Mouse (Mus musculus) skeletal muscle tissue, adult 2 months (tissue): ENCODE measurements at regions not wholly inside any gene's neighbourhood (a gene's known extent, or its start where the extent isn't known, plus 50 kb on each side); places are given as distances from the start of the nearest gene placed in this dataset.
A peak's percentile ranks its signal among the peaks of the same experiment; 100 is the strongest.

Experiments used
- DNase-seq: peaks from one replicate; pipeline ENCODE4 v3.0.0-alpha.2; 2012; ENCODE audit warnings: low read depth, low spot score

- no peak for DNase-seq
These were observed 62.2 kb upstream of the Blcap start for GRCm38 (mm10) chr2:157633286-157633685.

DNA sequence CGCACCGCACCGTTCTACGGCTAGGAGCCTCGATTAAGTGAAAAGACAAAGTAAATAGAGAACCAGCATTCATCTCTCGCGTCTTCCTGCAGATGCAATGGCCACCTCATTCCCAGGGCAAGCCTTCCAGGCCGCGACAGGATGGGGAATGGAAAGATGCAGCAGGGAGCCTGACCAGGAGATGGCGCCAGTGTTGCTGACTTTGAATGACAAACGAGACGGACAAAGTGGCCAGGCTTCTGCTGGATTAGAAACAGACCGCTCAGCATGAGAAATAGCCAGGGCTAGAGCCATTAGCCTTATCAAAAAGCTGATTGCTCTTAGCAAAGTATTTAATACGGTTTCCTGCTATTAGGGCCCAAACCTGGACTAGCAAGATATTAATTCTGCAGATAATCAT lies 64.6 kb upstream of the Blcap start:
- peak; percentile 52 for DNase-seq

GRCm38 (mm10) chr2:157640873-157641272 lies 69.8 kb upstream of the Blcap start:
- DNase-seq = no peak

- DNase-seq = no peak
These were observed 73.4 kb upstream of the Ctnnbl1 start for GRCm38 (mm10) chr2:157663584-157664375.

DNA sequence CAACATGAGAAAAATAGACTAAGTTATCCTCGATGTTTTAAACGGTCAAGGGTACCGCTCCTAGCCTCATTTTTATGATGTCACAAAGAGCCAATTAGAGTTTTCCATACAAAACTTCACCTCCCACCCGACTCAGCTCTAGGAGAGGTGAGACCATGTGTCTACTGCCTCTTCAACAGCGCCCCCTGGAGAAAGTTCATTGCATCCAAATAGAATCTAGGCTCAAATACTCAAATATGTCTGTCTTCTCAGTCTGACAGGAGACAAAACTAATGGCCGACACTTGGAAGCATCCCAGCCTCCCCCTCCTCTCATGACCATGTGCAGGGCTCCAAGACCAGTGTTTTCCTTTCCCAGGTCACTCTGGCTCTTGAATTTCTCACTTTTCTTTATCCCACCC lies 72.7 kb upstream of the Ctnnbl1 start:
- no peak for DNase-seq

DNA sequence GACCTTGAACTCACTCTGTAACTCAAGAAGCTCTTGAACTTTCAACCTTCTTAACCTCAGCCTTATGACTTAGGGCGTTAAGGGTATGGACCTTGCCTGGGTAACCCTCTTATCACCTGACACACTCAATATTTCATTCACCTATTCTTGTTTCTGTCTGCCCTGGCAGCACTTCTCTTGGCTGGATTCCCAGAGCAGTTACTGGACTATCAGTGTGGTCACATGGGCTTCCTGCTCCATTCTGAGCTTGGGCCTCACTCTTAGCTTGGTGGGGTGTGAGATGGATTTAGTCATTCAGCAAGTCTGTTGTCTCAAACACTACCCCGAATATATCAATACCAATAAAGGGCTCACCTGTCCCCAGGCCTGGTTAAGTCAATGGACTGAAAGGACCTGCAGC lies 67.0 kb upstream of the Ctnnbl1 start:
- DNase-seq = no peak

DNA sequence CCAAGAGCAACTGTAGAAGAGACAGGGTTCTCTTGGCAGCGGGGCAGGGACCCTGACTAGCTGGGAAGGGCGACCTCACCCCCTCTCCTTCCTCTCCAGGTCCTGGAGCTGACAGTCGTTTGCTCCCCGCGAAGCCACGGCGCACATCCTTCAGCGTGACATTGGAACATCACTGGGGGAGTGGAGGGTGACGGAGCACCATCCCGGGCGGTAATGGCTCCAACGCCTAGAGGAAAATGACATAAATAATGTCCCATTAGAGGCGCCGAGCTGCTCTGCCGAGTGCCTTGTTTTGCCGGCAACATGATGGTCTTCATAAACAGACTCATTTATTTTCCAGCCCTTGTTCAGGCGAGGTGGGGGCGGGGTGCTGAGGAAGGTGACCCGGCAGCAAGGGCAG lies 62.3 kb upstream of the Ctnnbl1 start:
- DNase-seq = no peak

DNA sequence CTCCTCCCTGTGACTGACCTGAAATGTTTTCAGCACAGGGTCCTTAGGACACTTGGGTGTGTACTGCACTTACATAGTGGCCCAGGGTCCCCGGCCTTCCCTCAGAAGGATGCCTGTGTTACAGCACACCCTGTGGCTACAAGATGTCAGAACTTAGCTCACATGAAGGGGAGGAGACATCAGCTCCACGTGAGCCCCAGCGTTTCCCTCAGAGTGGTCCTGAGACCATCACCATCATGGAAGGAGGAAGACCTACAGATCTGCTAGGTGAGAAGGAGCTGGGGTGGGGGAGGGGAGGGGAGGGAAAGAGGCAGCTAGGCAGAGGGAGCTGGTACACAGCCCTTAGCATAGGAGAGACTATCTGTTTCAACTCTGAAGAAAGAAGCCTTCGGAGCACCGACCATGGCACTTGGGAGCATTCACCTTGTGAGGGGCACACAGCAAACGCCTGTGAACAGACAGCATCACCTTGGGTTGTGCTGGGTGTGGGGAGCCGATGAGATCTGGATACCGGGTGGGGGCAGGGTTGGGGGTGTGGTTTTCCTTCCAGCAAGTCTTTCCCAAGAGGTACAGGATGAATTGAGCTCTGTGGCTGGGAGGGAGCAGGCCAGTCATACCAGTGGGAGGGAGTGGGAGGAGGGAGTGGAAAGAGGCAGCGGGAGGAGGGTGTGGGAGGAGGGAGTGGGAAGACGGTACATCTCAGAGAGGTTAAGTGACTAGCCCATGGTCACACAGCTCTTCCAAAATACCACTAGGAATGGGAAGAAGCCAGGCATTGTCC lies 60.6 kb upstream of the Ctnnbl1 start:
- DNase-seq = no peak

DNA sequence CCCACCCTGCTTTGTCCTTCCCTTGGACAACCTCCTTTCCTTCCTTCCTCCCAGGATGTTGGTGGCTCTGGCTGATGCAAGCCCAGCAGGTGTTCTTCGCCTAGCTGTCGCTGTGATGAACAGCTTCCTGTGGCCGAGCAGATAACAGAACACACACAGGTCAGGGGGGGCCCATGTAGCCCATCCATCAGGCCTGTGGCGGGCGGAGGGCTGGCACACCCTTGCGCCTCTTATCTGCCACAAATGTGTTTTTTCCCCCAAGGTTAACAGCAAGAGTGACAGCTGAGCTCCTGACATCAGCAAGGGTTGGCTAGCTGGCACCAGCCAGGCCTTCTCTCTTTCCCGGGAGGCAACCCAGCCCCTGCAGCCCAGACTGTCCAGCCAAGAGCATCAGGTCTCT lies 59.9 kb upstream of the Ctnnbl1 start:
- no peak for DNase-seq

GRCm38 (mm10) chr2:157681931-157682330 lies 55.3 kb upstream of the Ctnnbl1 start:
- no peak for DNase-seq
